Mouse (Mus musculus): ENCODE results near the gene Olfr1137.

The Olfr1137 gene

DNA sequence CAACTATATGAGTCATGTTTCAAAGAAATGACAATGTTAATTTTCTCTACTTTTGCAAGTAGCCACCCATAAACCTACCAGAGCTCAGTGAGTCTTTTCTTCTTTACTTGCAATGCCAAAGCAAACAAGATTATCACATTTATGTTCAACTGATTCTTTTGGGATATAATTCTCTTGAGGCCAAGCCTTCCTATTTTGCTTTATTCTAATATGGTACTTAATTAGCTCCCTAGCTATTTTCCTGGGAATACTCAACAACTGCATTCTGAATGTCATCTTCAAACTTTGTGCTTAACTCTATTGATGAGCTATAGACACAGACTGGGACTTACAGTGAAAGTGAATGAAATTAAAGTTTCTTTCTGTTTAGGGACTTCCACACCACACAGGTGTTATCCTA, at the start of gene Olfr1137:
Olfr1137 (minus strand) TSS at position 101 of the 400 bp plus-strand sequence.
- no peak for DNase-seq (ENCODE audit: low spot score)

DNA sequence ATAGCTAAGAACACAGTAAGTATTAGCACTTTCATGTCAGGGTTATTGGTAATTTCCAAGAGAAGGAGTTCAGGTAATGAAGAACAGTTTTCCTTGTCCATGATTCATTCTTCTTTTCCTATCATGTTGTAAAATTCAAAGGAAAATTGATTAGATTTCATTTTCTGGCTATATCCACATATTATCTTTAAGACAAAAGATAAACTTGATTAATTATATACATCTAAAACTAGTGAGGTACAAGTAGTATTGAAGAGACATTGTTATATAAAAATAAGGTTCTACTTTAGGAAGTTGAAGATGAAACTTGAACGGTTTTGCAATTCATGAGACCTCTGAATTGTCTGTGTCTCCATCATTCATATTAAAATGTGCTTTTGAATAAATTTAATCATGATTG, 40.9 kb upstream of the Olfr1137 start, which contains the start of gene Olfr1141:
Olfr1141 (minus strand) TSS at position 101 of the 400 bp plus-strand sequence.
- DNase-seq (ENCODE audit: low spot score) = no peak

DNA sequence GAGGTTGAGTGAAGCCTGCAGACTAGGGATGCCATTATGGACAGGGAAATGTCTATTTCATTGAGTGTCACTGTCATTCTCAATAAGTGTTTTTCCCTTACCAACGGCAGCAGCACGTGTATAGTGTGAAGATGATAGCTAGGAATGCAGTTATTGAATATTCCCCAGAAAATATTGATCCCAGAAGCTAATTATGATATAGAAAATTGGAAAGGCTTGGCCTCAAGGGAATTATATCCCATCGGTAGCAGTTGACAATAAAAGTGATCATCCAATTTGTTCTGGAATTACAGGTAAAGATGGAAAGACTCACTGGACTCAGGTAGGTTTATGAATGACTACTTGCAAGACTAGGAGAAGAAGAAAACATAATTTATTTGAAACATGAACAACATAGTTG, 30.5 kb upstream of the Olfr1137 start, which contains the start of gene Olfr1140:
Olfr1140 (plus strand) TSS at position 301 of the 400 bp plus-strand sequence.
- no peak for DNase-seq (ENCODE audit: low spot score)

DNA sequence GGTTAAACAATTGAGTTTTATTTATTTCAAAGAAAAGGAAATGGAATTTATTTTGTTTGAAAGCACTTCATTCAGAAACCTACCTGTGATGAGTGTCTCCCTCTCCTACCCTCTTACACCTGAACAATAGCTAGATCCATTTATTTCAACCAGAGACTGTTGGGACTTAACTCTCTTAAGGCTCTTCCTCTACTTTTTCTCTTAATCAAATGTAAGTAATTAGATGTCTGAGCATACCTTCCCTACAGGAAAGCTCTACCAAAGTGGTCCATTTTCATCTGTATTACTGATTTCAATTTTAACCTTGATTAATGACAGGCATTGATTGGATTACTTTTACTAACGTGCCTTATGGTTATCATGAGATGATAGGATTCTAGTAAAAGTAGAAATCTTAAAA, 26.9 kb upstream of the Olfr1137 start, which contains the start of gene Olfr1138:
Olfr1138 (minus strand) TSS at position 101 of the 400 bp plus-strand sequence.
- no peak for DNase-seq (ENCODE audit: low spot score)

DNA sequence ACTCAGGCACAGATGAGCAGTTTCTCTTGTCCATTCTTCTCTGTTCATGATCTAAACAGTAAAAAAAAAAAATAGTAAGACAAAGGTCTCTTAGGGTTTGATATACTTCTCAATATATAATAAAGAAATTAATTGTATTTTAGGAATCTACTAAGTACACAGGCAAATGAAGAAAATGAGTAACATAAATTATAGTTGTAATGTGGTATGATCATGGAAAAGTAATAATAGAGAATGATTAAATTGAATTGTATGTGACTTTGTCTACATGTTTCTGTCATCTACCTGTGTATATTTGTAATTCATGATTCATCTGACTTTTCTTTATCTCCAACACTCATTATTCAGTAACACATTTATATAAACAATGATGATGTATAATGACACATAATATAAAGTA, 19.1 kb downstream of the Olfr1137 start, which contains the start of gene Olfr1136:
Olfr1136 (minus strand) TSS at position 101 of the 400 bp plus-strand sequence.
- DNase-seq (ENCODE audit: low spot score) = no peak

DNA sequence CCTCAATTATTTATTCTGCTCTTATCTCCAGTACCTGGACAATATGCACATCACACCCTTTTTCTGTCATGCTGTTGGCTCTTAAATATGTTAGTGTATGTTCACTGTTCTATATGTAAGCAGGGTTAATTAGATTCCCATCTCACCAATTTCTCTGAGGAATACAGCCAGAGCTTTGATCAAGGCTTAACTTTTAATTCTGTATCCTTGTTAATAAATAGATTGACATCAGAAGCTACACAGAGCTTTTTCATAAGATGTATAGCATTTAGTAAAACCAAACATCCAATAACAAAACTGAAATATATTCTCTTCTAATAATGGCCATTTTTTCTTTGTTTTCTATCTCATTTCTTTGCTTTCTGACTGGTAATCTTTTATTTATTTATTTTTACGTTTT, 39.4 kb downstream of the Olfr1137 start, which contains the start of gene Olfr1135:
Olfr1135 (minus strand) TSS at position 101 of the 400 bp plus-strand sequence.
- no peak for DNase-seq (ENCODE audit: low spot score)

Data from embryo, embryonic 10 days (tissue).